Mouse (Mus musculus) gastrocnemius, adult 8-10 months (tissue): ENCODE results near the gene Fxyd6. TPM values are rescaled to one million over a fixed set of nuclear protein-coding genes. Genes with fewer than 3 reads are reported as not detected.

Source experiments
- DNase-seq, 2 experiments: peaks; one replicate each; pipeline ENCODE4 v3.0.0; 2022; ENCODE audit warnings: low spot score in 2 of 2
- total RNA-seq, 4 experiments: library from RNA; stranded (reverse); gene quantifications; 2 replicates each; pipeline ENCODE4 v1.2.4; 2022

The Fxyd6 gene
- total RNA-seq: 10 to 100 TPM; 42.6 to 50.9 (median 47.3) TPM

GRCm38 (mm10) chr9:45370117-45370561, at the start of gene Fxyd6:
Gene Fxyd6, plus strand, starts transcription at chr9:45370185.
- DNase-seq: peak in 1 of 2 experiments; percentile 23

GRCm38 (mm10) chr9:45321465-45321864, 48.5 kb upstream of the Fxyd6 start:
- DNase-seq: no peak

GRCm38 (mm10) chr9:45321946-45322430, 48.0 kb upstream of the Fxyd6 start:
- DNase-seq: no peak

- no peak for DNase-seq
Measured at GRCm38 (mm10) chr9:45326390-45326789, 43.6 kb upstream of the Fxyd6 start.

GRCm38 (mm10) chr9:45328263-45328662, 41.7 kb upstream of the Fxyd6 start:
- DNase-seq: no peak

- no peak for DNase-seq
Measured at GRCm38 (mm10) chr9:45329577-45329976, 40.4 kb upstream of the Fxyd6 start.

- DNase-seq: no peak
Measured at GRCm38 (mm10) chr9:45337406-45337805, 32.6 kb upstream of the Fxyd6 start.

GRCm38 (mm10) chr9:45343066-45343465, 26.9 kb upstream of the Fxyd6 start:
- no peak for DNase-seq

GRCm38 (mm10) chr9:45345516-45345915, 24.5 kb upstream of the Fxyd6 start:
- DNase-seq: no peak

- no peak for DNase-seq
Measured at GRCm38 (mm10) chr9:45346276-45346675, 23.7 kb upstream of the Fxyd6 start.

GRCm38 (mm10) chr9:45348560-45348959, 21.4 kb upstream of the Fxyd6 start:
- no peak for DNase-seq

- DNase-seq: no peak
Measured at GRCm38 (mm10) chr9:45349181-45349580, 20.8 kb upstream of the Fxyd6 start.

- no peak for DNase-seq
Measured at GRCm38 (mm10) chr9:45349851-45350250, 20.1 kb upstream of the Fxyd6 start.

- DNase-seq: no peak
Measured at GRCm38 (mm10) chr9:45355192-45355591, 14.8 kb upstream of the Fxyd6 start.

- DNase-seq: no peak
Measured at GRCm38 (mm10) chr9:45358356-45358755, 11.6 kb upstream of the Fxyd6 start.

- DNase-seq: peak in 1 of 2 experiments; percentile 37
Measured at GRCm38 (mm10) chr9:45362051-45362461, 7.9 kb upstream of the Fxyd6 start.

- no peak for DNase-seq
Measured at GRCm38 (mm10) chr9:45363639-45364214, 6.3 kb upstream of the Fxyd6 start.

GRCm38 (mm10) chr9:45367716-45368115, 2.3 kb upstream of the Fxyd6 start:
- DNase-seq: no peak

GRCm38 (mm10) chr9:45368341-45368901, 1.6 kb upstream of the Fxyd6 start:
- DNase-seq: no peak

GRCm38 (mm10) chr9:45370616-45371336, 791 bp downstream of the Fxyd6 start:
- no peak for DNase-seq

- DNase-seq: no peak
Measured at GRCm38 (mm10) chr9:45371337-45371707, 1.3 kb downstream of the Fxyd6 start.

- no peak for DNase-seq
Measured at GRCm38 (mm10) chr9:45373896-45374295, 3.9 kb downstream of the Fxyd6 start.
